Mouse (Mus musculus) large intestine, adult 2 months (tissue): ENCODE data around the gene Fgfr2. TPM values are rescaled to one million over a fixed set of nuclear protein-coding genes. Genes with fewer than 3 reads are reported as not detected.

Experiments used
- DNase-seq: peaks from one replicate; pipeline ENCODE4 v3.0.0-alpha.2; 2012; ENCODE audit warnings: low read depth, low spot score
- WGBS: fragments of 180-500 bp; shearing (Covaris S2); methylation state at CpG from one replicate; pipeline ENCODE4 v1.1.7; 2018; 5-methylcytosine and 5-hydroxymethylcytosine counted together
- polyA plus RNA-seq: library from polyadenylated mRNA; depleted of rRNA; stranded (reverse); fragments of >200 nt; gene quantifications from 2 replicates; pipeline ENCODE4 v1.2.3, GENCODE M21; 2012

Gene Fgfr2
- polyA plus RNA-seq, 1 experiment = 35.0 TPM

DNA sequence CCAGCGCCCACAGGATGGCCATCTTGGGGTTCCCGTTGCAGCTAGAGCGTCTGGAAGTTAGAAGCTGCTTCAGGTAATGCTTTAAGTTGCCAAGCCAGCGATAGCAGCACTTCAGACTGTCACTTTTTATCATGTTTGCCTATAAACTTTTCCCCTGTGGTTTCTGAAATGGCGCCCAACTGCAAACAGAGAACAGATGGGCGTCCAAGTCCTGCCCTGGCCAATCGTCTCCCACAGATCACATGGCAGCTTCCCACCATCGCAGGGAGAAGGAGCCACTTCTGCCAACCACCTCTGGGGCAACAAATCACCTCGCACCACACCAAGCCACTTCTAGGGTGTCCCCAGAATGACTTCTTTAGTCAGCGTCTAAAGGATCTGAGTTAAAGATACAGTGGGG lies 2875.3 kb downstream of the Fgfr2 start:
- 33% methylated on average over 10 of the region's 10 CpGs for WGBS
- no peak for DNase-seq

DNA sequence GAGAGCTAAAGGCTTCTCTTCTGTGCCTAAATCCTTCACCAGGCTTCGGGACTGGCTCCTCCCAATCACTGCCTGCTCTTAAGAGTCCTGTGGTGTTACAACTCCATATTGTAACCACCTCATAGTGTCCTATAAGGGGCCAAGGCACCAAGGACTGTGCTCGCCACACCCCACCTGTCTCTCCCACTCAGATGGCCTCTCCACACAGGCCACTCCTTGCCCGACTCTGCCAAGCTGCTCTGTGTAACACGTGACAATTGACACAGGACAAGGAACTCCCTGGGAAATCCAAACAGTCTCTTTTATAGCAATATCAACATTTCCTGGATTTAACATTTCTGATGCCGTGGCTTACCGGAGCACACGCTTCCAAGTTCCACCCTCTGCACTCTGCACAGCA lies 2876.7 kb downstream of the Fgfr2 start:
- WGBS = 16% methylated on average over 7 of the region's 7 CpGs
- peak; percentile 81 for DNase-seq

DNA sequence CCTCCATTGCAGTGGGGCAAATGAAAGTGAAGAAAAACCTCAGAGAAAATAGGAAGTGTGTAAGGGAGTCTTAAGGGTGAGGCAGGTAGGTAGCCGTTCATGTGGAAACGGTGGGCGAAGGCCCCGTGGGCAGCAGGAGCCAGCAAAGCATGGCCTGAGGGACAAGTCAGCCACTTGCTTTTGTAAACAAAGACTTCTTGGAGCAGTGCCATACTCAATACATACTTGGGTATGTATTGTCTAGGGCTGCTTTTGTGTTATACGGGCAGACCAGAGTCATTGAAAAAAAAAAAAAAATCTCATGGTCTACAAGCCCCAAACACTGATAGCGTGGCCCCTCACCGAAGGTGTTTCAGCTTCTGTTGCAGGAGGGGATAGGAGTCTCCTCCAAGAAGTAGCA lies 2878.6 kb downstream of the Fgfr2 start:
- DNase-seq = no peak
- WGBS = 29% methylated on average over 7 of the region's 7 CpGs

DNA sequence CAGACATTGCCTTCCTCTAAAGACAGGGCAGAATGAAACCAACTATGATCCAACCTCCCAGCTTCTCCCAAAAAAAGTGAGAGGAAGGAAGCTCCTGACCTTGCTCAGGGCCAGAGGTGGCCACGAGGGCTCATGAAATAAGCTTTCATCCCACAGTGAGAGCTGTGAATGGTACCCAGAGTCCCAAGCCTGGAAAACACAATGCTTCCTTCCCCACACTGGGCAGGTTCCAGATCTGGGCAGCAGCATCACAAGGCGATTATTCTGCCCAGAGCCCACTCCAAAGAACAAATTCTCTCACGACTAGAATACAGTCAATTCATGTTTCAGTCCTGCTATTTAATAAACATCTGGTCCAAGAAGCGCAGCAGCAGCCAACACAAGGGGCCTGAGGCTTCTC lies 2879.3 kb downstream of the Fgfr2 start:
- 59% methylated on average over 4 of the region's 4 CpGs for WGBS

DNA sequence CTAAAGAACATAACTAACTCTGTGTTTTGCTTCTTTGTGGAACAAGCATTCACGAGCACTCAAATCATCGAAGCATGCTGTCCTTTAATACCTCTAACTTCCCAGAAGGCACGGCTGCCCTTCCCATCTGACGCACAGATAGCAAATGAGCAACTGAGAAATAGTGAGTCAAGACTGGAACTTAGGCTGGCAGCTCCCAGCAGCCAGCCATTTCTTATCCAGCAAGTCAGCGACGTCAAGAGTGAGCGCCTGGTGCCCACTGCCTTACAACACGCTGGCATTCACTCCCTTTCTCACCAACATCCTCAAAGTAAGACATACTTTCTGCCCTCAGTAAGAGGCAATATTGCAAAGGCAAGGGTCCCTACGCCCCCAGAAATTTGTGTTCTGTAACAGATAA lies 2883.0 kb downstream of the Fgfr2 start:
- DNase-seq = no peak

More for the DNA sequence above, 2879.3 kb downstream of the Fgfr2 start:
- no peak for DNase-seq

DNA sequence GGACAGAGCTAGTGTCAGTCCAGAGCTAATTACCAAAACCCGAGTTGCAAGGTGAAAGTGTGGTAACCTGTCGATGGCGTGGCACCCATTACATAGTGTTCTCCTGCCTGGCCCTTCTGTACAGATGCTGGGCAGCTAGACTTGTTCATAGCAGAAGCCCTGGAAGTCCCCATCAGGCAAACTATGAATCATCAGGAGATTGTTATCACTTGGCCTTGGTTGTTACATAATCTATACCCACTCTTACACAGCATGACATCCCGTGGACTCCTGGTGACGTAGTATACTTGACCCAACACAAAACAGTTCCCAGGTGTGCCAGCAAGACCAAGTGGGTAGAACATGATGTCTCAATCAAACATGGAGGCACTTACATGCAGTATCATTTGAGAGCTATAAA lies 2885.9 kb downstream of the Fgfr2 start:
- 58% methylated on average over 5 of the region's 5 CpGs for WGBS
- no peak for DNase-seq

More for the DNA sequence above, 2883.0 kb downstream of the Fgfr2 start:
- 86% methylated on average over 9 of the region's 9 CpGs for WGBS

DNA sequence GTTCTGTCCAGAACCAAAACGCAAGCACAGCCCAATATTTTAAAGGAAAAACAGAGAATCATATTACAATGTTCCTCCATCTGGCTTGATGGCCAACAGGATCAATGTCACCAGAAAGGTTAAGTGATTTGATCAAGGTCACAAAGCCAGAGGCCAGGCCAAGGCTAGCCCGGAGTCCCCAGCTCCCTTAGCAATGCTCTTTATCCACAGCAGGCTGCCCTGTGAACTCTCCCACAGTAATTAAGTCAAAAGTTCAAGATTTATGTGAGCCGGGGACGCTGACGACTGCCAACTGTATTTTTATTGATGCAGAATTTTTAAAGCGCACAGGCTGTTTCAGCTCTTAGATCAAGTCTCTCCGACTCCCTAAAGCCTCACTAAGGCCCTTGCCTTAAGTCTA lies 2889.4 kb downstream of the Fgfr2 start:
- 23% methylated on average over 7 of the region's 7 CpGs for WGBS
- DNase-seq = no peak

DNA sequence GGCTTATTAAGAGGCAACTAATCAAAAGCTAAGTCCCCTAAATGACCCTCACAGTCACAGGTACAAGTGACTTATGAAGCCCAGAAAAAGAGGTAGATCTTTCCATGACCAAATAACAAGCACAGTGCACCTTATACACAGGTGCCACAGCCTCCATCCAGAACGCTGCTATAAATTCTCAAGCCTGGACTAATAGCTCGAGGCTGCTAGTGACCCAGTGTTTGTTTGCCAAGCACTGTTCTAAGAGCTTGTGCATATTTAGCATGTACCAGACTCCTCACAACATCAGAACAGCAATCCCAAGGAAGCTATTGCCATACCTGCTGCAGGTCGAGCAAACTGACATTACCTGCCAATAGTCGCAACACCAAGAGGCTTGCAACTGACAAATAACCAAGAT lies 2893.1 kb downstream of the Fgfr2 start:
- DNase-seq = no peak
- WGBS = 65% methylated on average over 4 of the region's 4 CpGs

DNA sequence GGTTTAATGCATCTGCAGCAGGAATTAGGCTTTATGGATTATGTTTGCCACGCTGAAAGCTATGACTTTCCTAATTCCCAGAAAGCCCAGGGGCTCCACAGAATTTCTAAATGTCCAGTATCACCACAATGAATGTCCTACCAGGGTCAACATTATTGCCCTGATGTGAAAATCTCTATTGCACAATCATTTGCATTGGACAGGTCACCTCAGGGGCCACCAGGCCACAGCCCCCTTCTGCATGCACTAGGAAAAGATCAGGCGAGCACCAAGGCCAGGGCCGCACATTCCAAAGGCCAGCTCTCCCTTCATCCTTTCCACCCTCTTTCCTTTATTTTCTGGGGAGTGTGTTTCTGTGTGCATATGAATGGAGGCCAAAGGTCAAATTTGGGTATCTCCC lies 2897.9 kb downstream of the Fgfr2 start:
- WGBS = 77% methylated on average over 3 of the region's 3 CpGs
- DNase-seq = no peak

DNA sequence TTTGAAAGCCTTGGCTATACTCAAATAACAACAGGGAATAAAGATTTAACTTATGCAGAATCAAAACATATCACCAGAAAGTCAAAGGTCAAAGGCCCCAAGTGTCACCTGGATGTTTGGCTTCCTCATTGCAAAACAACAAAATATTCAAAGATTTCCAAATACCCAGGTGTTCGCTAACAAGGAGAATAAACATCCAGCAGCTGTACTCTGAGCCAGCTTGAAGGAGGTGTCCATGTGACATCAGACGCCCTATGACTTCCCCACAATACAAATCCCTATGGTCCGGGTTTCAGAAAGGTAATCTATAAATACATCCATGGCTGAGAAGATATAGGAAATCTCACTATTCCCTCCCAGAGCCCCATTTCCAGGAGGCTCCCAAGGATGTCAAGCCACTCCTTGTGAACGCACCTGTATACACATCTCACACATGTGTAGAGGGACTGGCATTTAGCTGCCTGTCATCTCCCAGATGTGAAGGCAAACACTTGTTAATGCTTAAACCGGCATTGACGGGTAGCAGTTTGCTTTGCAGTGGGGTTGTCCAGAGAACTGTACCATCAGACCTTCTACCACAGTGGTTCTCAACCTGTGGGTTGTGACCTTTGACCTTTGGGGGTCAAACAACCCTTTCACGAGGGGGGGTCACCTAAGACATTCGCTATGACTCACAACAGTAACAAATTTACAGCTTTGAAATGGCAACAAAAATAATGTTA lies 2900.4 kb downstream of the Fgfr2 start:
- WGBS = 25% methylated on average over 8 of the region's 8 CpGs
- no peak for DNase-seq

DNA sequence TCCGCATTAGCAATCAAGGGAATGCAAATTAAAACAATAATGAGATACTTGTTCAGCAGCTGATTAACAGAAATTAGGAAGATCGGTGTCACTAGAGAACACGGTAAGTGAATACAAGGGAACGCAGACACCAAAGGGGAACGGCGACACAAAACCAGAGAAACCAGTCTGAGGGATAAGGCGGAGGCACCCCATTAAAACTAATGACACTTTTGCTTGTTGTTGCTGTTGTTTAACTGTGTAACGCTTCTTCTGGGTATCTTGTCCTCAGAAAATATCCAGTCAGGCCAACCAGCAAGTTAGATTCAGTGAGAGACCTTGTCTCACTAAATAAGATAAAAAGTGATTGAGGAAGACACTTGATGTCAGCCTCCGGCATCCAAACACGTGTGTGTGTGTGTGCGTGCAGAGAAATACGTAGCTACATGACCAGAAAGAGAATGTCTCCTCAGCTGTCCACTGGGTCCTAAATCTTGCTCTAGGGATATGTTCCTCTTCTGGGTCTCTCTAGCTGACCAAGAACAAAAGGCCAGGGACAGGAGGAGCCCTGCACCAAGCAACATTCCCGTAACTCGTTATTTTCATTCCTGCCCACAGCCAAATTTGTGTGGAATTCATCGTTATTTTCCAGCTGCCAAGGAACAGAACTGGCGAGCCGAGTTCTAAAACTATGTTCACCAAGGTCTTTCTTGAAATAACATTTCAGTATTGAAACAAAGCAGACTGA lies 2901.3 kb downstream of the Fgfr2 start:
- DNase-seq = no peak
- 71% methylated on average over 17 of the region's 17 CpGs for WGBS

DNA sequence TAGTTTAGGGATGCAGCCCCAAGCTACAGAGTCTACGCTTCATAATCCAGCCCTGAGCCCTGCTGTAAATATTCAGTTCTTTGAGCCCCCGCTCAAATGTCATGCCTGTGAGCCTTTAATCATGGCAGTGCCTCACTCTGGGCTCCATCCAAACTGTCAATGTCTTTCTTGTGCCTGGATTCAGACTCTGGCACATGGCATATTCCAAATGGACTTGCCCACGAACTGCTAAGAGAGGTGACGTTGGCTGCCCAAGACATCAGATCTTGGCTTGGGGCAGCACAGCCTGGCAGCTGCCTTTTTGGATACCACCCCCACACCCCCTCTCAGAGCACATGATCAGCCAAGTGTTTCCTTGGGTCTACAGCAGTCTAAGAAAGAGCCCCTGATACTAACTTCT lies 2902.5 kb downstream of the Fgfr2 start:
- no peak for DNase-seq
- WGBS = 88% methylated on average over 4 of the region's 4 CpGs

DNA sequence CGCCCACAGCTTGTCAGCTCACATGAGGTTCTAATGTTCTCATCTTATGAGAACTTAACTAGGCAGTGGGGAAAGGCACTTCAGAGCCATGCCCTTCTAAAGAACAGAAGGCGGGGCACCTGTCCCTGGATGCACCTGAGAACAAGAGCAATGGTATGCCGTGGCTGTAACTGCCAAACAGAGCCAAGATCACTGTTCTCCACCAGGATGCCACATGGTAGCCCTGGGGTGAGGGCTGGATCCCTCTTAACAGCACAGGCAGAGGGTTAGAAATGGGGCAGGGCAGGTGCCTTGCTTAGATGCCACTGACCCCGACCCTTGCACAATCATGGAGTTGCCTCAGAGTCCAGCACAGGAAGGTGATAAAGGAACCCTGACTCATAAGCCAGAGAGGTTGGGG lies 2903.3 kb downstream of the Fgfr2 start:
- 49% methylated on average over 4 of the region's 4 CpGs for WGBS
- DNase-seq = no peak

DNA sequence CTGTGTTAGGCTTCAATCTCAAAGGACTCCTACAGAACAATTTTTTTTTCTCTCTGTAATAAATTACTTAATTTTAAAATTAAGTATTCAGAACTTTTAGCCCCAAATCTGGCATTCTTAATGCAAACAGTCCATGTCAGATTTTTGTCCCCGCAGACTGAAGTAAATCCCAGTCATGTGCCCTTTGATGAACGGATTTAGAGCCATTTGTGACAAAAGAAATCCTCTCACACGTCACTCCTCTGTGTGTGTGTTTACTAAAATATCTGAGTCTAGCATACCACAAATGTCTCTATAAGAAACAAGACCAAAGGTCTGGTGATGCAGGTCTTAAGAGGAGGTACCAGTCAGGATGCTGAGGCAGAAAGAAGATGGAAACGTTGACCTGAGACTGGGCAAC lies 2906.9 kb downstream of the Fgfr2 start:
- 67% methylated on average over 4 of the region's 4 CpGs for WGBS
- no peak for DNase-seq

DNA sequence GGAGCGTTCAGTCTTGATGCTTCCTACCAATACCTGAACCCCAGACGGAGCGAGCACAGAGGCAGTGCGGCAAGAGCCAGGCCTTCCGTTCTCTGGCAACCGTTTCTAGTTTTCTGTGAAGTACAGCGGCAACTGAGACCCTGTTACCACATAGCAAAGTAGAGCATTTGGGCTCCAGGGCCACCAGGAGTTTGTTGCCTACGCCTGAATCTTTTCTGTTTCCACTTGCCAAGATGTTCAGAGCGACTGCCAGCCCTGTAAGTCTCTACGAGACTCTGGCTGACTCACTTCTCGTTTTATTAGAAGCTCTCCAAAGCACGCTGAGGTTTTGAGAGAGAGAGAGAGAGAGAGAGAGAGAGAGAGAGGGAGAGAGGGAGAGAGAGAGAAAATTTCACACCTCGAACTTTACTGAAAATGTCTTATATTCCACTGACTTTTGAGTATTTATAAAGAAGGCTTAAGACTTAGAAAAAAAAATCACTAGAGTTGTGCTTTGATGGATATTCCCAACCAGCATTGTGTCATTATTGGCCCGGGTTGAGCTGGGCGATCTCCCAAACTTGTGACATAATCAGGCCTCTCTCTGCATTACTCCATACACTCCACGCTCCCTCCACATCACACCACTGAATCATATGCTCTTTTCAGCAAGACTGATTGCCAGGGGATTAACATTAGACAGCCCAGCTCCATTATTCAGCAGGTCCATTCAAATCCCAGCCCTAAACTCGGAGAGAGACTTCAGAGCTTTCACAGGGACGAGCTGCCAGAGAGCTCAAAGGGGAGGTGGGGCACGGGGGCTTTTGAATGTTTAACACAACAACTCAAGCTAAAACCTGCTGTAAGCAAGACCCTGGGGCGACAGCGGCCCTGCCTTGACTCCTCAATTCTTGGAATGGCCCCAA lies 2907.6 kb downstream of the Fgfr2 start:
- no peak for DNase-seq
- 64% methylated on average over 21 of the region's 21 CpGs for WGBS

DNA sequence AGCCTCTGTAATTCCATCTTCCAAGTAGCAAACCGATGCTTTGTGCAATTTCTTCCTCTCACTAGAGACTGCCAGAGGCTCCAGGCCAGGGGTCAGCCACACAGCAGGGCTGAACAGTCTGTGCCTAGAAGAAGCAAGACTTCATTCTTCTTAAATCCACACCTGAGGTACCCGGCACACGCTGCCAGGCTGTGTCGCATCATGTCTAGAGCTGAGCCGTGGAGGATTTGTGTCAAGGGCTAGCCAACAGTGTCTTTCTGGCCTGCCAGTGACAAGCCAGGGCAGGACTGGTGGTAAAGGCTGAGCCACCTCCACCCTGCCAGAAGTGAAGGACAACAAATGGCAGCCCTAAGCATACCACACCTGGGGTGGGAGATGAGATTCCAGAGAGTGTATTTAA lies 2910.0 kb downstream of the Fgfr2 start:
- 88% methylated on average over 5 of the region's 5 CpGs for WGBS

DNA sequence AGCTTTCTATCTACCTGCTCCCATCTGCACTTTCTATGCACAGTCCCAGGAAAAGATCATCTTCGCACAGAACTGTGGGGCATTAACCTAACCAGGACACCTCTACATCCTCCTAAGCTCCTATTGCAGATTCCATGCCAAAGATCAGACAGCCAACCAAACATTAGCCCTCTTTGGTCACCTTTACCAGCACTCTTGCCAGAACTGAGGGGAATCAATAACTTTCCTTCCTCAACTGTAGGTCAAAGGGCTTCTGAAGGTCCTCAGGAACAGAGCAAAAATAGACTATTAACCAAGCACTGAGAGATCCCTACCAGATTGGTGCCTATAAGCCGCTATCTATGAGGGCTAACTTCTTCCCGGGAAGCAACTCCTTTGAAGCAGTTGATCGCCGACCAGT lies 2911.7 kb downstream of the Fgfr2 start:
- WGBS = 87% methylated on average over 5 of the region's 5 CpGs
- DNase-seq = no peak

More for the DNA sequence above, 2910.0 kb downstream of the Fgfr2 start:
- DNase-seq = no peak

DNA sequence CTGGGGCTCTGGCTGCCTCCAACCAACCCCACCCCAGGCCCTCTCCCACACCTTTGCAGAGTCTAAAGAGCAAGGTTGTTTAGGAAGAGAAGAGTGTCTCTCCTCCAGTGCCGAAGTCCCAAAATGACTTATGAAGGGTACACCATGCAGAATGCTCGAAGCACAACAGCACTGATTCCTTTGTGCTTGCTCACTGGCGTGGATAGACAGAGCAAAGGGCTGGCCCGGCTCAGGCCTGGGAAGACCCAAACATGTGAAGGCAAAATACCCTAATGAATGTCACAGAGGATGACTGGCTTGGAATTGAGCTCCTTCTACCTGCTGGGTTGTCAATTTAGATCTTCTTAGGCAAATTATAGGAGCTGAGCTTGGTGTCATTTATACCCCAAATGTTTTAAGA lies 2914.5 kb downstream of the Fgfr2 start:
- no peak for DNase-seq
- 89% methylated on average over 4 of the region's 4 CpGs for whole genome bisulfite sequencing

DNA sequence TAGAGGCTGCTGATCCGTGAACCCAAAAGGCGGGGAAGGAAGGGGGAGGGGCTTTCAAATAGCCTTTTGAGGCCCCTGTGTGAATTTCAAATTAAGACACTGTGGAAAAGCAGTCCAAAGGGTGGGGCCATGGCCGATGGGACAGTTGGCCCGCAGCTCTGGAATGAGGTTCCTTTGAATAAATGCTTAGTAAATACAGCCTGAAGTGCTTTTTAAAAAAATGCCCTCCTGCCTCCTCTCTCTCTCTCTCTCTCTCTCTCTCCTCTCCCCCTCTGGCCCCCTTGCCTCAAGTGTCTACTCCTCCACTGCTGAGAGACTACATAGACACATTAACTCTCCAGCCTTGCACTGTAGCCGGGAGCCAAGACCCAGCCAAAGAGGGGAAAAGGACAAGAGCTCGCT lies 2917.0 kb downstream of the Fgfr2 start:
- WGBS = 46% methylated on average over 6 of the region's 6 CpGs
- DNase-seq = no peak

DNA sequence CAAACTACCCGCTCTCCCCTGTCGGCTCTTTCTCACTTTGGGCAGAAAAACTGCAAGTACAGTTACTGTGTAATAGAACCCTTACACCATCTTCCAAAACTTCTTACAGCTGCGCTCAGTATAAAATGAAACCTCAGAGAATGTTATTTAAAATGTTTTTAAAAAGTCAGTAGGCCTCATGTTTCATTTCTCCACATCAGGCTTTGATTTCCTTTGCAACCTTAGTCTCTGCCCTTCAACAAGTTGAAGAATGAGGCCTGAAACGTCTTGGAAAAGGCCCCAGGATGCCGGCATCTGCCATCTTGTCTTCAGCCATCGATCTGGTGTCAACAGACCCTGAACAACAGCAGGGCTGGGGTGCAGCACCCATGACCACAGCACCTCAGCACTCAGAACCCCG lies 2918.0 kb downstream of the Fgfr2 start:
- WGBS = 90% methylated on average over 7 of the region's 7 CpGs
- no peak for DNase-seq
